Mouse (Mus musculus): ENCODE measurements around the gene Nkap.

DNA sequence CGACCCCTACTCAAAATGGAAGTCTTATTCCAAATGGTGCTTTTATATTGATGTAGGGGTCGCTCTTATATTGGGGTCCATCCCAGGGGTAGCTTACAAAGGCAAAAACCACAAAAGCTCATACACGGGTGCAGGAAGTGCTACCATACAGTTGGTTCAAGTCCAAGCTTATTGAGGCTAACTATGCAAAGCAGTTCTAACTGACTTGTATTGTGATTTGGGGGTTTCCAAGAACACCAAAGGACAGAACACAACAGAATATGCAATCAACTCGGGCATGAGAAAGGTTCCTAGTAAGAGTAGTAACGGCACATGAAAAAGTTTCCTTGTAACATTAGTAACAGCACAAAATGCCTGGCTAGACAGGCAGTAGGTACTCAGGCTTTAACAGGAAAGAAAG is 6.4 kb upstream of the Nkap start:
- TF ChIP-seq CTCF (IDR thresholded peaks at IDR 0.05; ENCODE audit: control insufficient read depth, insufficient read depth, insufficient read length): no peak
- TF ChIP-seq MYOD1 (IDR thresholded peaks at IDR 0.05; ENCODE audit: control insufficient read depth, insufficient read length, low read depth): no peak
- TF ChIP-seq USF1 (IDR thresholded peaks at IDR 0.05; ENCODE audit: low read depth): no peak
- no peak for TF ChIP-seq MAX (IDR thresholded peaks at IDR 0.05)
- no peak for TF ChIP-seq CEBPB (IDR thresholded peaks at IDR 0.05; ENCODE audit: low read depth)
- no peak for TF ChIP-seq FOSL1 (IDR thresholded peaks at IDR 0.05; ENCODE audit: insufficient read depth, low read length, poor library complexity, severe bottlenecking)
- TF ChIP-seq MYOG (IDR thresholded peaks at IDR 0.05; ENCODE audit: control insufficient read depth, extremely low read depth, insufficient read length): no peak
